Mouse (Mus musculus): Measurements from ENCODE around the gene Clrn1.
"Not testable (repeated sequence)": the region's sequence is repeated elsewhere in the genome, so short reads cannot be mapped to it uniquely, and the experiment has no call there.

Gene Clrn1

DNA sequence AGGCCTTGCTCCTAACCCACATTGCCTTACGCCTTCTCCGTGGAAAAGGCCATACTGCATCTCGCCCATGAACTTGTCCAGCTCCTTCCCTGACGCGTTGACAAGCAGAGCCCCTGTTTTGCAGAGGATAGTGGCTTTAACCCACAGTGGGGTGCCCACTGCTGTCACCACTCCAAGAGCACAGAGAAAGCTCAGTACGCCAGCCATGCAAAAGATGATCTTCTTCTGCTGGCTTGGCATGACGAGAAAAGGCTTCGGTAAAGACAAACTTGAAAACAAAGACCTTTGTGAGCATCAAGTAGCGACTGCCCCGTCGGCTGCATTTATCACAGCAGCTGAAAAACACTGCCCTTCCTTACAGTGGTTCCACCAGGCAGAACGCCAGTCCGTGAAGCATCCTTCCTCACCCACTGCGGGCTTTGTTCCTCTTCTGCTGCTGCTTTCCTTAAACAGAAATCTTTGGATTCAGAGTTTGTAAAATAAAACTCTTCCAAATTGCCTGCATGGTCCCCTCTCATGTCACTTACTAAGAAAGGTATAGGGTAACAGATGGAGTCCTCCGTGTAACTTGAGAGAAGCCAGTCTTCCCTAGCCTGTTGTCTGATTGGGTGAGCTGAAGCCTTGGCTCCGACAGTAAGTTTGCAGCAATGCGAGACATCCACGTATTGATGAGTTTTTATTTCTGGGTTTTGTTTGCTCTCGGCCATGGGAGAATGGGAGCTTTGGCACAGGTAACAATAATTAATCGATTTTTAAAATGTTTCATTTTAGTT lies at the start of gene Clrn1:
TSS of gene Clrn1 (minus strand) at position 540 of the 773 bp plus-strand sequence.
- no peak for DNase-seq

DNA sequence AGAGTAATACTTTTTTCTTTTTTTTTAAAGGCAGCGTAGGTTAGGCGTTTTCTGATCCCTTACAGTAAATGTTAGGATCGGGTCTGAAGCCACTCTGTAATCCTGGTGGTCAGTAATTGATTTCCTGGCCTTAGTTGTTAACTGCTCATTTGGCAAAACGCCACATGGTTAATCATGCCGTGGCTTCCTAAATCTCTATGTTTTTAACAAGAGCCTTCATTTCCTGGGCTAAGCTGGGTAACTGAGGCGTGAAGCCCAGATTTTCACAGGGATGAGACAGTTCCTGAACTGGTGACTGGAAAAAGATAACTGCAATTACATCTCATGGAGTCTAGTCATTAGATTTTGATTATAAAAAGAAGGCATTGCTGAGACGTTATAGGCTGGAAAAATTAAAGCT lies 38.9 kb upstream of the Clrn1 start:
- no peak for DNase-seq

DNA sequence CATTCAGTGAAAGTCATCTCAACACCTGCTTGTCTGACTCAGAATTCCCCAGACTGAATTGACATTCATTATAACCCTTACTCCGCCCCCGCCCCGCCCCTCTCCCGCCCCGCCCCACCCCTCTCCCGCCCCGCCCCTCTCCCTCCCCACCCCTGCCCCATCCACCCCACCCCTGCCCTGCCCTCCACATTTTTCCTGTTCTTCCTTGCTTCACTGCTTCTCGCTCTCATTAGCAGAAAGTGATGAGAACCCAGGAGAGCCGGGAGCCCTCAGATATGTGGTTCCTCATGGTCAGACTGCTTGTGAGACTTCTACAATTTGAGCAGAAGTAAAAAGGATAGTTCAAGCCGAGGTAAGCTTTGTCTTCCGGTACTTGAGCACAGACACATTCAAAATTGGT lies 38.0 kb upstream of the Clrn1 start:
- DNase-seq = no peak

DNA sequence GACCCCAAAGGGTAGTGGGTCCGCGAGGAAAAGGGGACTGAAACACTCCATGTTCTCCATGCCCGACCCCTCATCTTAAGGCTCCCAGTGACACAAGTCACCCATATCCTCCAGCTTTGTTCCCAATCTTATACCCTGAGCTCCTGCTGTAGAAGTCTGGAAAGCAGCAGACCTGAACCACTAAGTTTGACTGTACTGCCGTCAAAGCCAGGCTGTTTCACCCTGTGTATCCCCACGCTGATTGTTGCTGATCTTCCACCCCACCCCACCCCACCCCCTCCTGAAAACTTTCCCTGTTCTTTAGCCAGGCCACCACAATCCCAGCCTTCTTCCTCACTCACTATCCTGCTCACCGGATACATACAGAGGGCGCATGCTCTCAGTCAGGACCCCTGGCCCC lies 37.5 kb upstream of the Clrn1 start:
- no peak for DNase-seq

DNA sequence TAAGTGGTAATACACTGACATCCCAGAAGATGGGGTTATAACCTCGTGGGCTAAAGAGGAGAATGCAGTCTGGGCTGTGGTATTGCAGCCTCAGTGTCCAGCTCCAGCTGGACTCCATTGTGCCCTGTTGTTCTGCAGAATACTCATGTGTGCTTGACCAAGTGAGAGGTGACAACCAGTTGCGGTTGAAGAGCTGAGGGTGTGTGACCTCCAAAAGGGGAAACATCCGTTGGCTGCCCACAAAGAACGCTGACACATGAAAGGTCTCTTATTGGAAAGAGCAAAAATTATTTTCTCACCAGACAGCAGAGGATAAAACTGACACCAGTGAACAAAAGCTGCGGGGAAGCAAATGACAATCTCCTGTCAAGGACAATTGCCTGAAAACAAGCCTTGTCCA lies 36.2 kb upstream of the Clrn1 start:
- DNase-seq = no peak

DNA sequence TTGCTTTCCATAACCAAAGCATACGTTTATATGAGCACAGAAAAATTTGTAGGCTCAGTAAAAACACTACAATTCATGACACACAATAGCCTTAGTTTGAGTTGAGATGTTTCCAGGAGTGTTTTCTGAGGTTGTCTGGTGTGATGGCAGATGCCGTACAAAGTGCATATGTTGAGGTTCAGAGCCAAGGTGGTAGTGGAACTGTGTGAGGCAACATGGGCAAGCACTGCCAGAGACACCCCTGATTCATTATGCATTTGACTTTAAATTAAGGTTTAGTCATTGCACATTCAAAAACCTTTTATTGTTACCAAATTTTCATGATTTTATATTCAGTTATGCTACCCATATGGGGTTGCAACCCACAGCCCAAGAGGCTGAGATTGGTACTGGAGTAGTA lies 19.5 kb upstream of the Clrn1 start:
- DNase-seq = no peak

DNA sequence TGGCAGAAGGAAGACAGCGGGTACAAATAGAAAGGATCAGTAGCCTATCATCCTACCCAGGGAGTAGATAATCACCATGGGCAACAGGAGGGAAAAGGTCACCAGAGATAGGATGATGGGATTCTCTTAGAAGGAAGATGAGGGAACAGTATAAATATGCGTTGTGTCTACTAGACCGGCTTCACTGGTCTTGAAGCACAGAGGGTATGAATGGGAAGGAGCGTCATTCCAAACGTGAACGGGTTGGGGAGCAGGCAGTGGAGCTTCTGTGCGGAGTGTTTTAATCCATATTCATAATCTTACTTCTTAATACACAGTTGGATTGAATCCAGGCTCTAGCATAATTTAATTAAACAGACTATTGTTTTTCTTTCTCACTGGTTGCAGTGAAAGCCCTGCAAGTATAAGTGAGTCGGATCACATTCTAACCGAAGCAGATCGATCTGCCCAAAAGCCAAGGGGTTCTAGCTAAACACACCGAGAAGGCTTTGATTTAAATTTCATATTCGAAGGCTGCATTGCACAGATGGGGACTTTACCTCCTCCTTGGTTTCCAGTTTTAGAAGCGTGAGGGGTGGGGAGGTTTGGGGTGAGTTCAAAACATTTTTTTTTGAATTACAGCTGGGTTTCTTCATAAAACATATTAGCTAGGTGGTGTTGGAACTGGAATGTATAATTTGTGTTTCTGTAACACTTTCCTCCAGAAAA lies 17.1 kb upstream of the Clrn1 start:
- DNase-seq = no peak

DNA sequence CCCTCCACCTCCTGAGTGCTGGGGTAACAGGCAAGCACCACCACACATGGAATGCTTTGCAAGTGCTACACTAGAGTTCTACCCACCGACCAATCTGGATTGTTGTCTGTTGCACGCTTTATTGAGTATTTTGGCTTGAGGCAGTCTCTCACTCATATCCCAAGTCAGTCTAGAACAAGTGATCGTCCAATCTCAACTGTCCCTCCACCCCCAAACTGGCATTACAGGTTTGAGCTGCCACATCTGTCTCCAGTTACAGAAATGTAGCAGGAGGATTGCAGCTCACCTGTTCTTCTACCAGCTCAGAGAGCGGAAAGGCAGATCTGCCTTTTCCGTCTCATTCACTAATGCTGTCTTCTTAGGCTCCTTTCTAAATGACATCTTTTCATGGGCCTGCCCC lies 10.0 kb upstream of the Clrn1 start:
- DNase-seq = no peak

DNA sequence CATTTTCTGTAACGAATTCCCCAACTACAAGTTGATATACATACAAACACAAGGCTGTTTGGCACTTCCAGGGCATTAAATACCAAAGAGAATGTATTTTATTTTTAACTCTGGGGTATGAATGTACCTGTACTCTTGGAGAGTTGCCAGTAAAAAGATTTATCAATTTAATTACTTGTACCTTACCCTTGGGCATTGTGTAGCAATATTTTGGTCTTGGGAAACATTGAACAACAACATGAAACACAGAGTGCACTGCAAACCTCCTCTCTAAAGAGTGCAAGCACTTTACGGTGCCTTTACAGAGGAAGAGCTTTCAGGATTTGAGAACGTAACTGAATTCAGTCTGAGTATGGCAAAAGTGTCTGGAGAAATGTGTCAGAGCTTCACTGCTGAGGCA lies 9.4 kb upstream of the Clrn1 start:
- no peak for DNase-seq

DNA sequence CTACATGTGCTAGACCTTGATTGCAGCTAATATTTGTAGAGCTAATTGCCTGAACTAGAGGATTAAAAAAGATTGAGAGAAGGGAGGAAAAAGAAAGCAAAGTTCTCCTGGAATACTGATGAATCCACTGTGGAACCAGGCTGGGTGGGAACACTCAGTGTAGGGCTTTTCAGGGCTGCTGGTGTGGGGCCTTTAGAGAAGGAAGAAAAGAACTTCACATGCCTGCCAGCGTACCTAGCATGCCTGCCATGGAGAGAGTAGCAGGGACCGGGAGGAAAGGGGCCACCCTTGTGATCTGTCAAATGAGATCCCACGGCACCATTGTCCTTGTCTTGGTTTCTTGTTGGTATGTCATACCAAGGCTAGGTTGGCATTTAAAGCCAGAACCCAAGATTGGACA lies 4.5 kb upstream of the Clrn1 start:
- DNase-seq = no peak

DNA sequence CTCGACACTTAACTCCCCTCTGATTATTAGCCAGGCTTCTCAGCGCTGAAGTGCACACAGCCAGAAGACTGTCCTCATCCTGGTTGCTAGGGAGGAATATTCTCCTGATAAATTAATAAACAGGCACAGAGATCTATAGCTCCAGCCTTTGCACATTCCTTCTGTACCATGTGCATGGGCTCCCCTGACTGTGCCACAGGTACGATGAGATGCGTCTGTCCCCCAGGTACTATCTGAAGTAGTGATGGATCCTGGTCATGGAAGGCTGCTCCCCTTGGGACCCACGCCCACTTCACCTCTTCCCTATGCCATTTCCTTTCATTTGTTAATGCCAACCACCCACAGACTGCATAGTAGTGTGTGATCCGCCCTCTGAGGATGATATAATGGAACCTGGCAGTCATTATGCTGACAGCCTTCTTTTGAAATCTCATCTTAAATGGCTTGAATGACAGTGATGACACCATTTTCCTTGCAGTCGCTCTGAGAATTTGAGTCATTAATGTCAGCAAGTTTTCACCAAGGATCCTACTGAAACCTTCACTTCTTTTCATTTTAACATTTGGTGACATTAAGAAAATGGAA lies 3.1 kb upstream of the Clrn1 start:
- no peak for DNase-seq

DNA sequence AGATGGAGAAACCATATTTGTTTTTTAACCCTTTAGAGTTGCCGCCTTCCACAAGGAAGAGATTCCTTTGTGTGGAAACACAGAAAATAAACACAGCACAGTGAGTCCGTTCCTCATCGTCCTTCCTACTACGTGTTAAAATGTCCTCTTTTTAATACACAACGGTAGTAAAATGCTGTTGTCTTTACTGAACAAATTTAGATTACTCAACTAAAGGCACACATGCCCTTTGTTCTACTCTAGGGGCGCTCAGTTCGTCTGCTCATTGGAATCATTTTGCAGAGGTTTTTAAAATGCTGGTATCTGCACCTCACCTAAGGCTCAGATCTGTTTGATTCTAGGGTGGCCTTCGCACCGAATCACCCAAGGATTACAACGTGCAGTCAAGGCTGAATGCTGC lies 2.6 kb upstream of the Clrn1 start:
- no peak for DNase-seq

DNA sequence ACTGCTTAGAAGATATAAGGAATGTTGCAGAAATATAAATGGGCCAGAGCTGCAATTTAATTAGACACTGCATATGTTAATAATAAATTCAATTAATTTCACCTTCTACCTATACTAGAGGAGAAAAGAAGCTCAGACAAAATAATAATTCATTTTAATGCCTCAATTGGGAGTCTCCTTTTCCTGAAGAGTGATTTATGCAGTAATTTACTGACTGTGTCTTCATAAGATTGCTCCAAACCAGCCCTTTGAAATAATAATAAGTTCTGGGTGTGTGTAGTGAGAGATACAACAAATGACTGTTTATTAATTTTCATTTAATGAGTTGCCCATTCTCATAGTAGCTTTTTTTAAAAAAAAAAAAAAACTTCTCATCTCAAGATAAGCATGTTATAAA lies 1.6 kb downstream of the Clrn1 start:
- DNase-seq = no peak

DNA sequence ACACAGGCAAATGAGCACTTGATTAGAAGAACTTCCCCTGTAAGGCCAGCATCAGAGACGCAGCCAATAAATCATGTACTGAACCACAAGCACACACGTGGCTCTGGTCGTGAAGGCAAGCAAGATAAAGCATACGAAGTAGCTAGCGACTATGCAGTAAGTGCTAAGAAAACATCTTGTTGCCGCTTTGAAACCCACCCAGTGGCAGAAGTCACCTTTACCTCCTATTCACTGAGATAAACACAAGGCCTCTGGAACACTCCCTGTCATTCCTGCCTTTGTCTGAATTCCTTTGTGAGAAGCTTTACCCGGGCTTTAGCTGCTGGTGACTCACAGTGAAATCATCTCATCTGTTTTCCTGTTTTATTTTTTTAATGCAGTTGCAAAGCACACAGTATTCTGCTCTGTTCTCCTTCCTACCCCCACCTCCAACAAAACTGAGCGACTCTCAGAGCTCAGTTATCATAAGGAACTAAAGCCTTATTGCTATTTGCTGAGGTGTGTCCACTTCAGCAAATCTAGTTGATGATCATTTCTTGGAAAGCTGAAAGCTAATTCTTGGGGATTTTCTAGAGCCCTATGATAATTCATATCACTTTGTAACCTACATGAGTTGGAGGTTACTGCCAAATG lies 2.1 kb downstream of the Clrn1 start:
- DNase-seq = no peak

DNA sequence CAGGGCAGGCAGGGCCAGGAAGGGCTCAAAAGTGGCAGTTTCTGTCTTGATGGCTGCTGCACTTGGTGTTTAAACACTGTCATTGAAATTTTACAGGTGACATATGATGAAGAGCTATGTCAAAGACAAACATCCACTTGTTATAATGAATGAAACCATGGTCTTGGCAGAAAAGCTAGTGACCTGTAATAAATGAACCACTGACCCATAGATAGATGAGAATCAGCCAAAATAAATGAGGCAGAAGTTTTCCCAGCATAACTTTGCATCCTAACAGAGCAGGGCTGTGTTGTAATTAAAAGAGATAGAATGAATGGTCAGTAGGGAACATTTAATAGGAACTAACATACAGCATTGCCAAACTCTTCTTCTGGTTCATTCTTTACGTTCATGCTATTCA lies 4.1 kb downstream of the Clrn1 start:
- DNase-seq = no peak

DNA sequence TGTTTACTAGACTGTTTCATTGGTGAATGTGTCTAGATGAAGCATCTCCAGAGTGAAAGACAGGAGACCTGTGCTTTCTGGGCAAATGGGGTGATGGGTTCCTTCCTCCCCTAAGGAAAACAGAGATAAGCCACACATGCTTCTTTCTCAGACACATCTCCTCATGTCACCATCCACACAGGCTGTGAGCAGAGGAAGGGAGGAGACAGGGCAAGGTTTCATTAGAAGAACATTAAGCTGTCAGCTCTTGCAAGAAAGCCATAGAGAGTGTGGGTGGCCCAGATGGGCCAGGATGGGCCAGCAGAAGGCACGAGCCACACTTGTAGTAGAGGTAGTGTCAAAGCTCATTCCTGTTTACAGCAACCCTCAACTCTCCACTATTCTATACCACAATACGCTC lies 5.0 kb downstream of the Clrn1 start:
- DNase-seq = no peak

DNA sequence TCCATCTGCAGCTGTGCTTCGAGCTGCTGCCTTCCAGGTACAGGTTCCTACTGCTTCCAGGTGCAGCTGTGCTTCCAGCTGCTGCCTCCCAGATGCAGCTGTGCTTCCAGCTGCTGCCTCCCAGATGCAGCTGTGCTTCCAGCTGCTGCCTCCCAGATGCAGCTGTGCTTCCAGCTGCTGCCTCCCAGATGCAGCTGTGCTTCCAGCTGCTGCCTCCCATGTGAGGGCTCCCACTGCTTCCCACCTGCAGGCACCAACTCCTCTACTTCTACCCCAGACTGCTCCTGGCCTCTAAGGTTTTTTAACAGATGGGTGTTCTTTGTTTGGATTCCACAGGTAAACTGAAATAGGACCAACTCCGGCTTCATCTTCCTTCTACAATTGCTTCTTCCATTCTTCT lies 13.3 kb downstream of the Clrn1 start:
- DNase-seq = not testable (repeated sequence)

DNA sequence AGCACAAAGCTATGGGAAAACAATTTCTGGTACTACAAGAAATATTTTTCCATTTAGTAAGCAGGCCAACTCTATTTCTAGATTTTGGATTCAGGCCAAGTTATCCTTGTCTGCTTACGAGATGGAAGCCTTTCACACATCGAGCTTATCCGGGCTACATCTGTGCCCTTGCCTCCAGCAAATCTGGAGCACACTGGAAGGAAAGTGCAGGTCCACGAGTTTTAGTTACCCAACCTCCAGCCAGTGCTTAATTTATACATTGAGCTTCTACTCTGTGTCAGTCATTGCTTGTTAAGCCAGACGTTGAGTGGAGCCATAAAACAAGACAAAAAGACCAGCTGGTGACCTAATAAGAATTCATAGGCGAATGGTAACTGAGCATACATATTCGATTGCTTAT lies 19.4 kb downstream of the Clrn1 start:
- no peak for DNase-seq

DNA sequence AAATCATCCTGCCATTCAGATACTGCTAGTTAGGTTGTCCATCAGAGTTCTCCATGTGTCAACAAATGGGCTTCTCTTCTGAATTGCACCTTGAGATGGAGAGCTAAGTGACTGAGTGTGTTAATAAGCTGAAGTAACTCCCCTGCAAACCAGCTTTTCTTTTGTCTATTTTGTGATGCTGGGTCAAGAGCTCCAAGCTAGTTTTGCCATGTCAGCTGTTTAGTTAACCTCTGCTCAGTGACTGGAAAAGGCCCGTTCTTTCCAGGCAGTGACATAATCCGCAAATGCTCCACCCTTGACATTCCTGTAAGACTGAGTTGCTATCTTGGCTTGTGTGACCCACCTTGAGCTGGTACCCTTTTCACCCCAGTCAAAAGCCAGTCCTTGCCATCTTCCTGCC lies 22.2 kb downstream of the Clrn1 start:
- DNase-seq = no peak

DNA sequence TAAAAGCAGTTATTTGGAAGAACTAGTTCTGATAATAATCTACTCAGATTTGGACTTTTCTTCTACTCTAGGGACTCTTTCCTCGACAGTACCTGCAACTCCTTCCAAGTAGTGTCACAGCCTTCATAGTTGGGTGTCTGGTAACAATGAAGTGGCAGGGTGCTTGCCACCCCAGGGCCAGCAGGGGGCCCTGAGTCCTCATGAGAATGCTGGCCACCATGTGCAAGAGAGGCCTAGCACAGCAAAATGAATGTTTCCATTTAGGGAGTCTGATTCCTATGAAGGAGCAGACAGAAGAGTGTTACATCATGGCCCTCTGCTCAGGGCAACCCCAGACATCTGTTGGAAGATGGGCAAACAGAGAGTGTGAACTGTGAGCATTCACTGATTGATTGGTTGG lies 41.7 kb downstream of the Clrn1 start:
- DNase-seq = no peak

DNA sequence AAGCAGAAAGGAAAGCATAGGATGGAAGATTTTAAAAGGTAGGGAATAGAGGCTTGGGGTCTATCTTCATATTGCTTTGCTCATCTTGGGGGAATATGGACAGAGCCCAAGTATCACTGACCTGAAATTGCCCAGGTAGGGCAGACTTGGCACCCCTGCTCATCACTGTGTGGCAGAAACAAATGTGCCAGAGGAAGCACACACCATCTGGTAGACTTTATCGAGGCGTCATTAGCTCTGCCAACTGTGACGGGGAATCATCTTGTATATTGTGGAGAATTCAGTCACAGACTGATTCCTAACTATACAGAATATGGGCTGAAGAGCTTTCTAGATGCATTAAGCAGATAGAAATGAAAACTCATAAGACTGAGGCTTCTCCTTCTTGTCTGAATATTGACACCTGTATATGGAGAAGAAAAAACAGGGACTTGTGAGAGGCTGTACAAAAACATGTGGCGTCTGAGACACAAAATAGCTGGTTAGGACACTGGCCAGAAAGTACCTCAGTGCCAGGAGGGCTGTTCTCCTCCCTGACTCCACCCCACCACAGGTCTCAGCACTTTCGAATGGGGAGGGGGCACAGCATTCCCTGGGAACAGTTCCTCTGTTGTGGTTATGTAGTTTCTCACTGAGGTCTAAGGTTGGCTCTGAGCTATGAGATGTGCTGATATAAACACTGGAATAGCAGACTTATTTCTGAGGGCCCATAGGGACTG lies 51.5 kb downstream of the Clrn1 start:
- DNase-seq = no peak

DNA sequence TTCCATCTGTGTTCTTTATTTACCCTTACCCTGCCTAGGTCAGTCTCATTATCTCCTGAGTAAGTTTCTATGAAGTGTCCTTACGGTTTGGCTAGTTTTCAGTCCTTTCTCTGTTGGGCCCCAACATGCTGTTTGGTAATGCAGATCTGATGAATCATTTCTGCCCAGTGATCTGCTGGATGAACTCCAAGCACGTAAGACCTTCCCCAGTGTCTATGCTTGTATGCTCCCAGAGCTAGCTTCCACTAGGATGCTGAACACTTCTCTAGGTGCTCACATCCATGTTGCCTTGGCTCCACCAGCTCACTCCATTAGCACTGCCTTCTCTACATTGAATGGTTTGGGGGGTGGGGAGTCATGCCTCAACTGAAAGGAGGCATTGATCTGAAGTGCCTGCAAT lies 52.3 kb downstream of the Clrn1 start:
- DNase-seq = no peak

DNA sequence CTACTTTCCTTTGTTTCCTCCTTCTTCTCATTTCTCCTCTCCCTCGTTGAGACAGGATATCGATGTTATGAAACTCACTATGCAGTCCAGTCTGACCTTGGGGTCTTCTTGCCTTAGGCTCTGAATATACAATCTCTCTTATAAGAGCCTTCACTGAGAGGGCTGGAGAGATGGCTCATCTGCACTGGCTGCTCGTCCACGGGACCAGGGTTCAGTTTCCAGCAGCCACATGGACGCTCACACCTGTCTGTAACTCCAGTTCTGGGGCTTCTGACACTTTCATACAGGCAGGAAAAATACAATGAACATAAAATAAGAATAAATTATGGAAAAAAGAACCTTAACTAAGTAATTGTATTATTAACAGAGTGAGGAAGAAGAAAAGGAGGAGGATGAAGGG lies 53.6 kb downstream of the Clrn1 start:
- no peak for DNase-seq

All from thymus, postnatal 14 days (tissue).